Mouse (Mus musculus) gastrocnemius, adult 2 months (tissue): Measurements from ENCODE around the gene Cacna1c. TPM values are rescaled to one million over a fixed set of nuclear protein-coding genes. Genes with fewer than 3 reads are reported as not detected.

ENCODE experiments used
- DNase-seq: peaks from one replicate; pipeline ENCODE4 v3.0.0; 2022
- H3K27ac ChIP-seq: fragments of 200-600 bp; 2 replicates; pipeline ENCODE4 v1.8.1; 2022; ENCODE audit warnings: mild to moderate bottlenecking
- H3K4me3 ChIP-seq: fragments of 200-600 bp; 2 replicates; pipeline ENCODE4 v1.8.1; 2022; ENCODE audit warnings: mild to moderate bottlenecking, moderate library complexity
- CTCF ChIP-seq: fragments of 200-600 bp; IDR thresholded peaks from 2 replicates; pipeline ENCODE4 v1.8.1; 2022; ENCODE audit warnings: antibody characterized with exemption, mild to moderate bottlenecking, moderate library complexity
- intact Hi-C: fragments of 180-260 bp; cut with DNase I; formaldehyde crosslinking; loops from one replicate; pipeline ENCODE4 v1.15.1; 2025
- total RNA-seq, 2 experiments: library from RNA; stranded (reverse); gene quantifications; 2 replicates each; pipeline ENCODE4 v1.2.3; 2021

The Cacna1c gene
- total RNA-seq, 2 experiments from 2014 or later = 1.7 to 1.9 TPM

DNA sequence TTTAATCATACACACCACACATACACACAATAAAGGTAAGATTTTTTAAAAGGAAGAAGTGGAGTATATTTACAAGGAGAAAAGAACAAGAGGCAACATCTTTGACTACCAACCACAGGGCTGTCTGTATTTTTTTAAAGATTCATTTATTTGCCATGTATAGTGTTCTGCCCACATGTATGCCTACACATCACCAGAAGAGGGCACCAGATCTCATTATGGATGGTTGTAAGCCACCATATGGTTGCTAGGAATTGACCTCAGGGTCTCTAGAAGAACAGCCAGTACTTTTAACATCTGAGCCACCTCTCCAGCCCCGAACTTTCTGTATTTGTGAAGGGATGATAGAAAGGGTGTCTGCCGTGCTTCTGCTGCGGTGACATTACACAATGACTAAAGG is 79.9 kb downstream of the Cacna1c start:
- no peak overlapping the region for H3K27ac ChIP-seq
- no peak for DNase-seq
- peak; percentile 25; the same call in 1 of the 2 replicates for TF ChIP-seq CTCF
- no peak overlapping the region for H3K4me3 ChIP-seq
- intact Hi-C loops = no loop called here

DNA sequence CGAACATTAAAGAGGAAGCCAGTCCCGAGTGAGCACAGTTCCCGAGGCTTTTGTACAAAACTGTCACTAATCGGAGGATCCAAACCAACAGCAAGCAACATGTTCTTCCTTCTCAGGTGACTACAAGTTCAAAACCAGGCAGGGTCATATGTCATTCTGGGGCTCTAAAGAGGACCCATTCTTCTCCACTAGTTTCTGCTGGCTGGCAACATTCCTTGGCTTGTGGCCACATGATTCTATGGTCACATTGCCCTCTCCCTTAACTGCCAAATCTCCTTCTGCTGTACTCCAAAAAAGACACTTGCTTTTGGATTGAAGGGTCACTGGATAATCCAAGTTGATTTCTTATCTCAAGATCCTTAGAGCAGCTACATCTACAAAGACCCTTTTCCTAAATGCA is 82.9 kb downstream of the Cacna1c start:
- intact Hi-C loops = no loop called here
- H3K4me3 ChIP-seq = no peak overlapping the region
- no peak for TF ChIP-seq CTCF
- no peak overlapping the region for H3K27ac ChIP-seq
- no peak for DNase-seq

- no peak for TF ChIP-seq CTCF
- intact Hi-C loops = no loop called here
- DNase-seq = no peak
- Histone ChIP-seq H3K27ac (no peak overlapping the region), H3K4me3 (no peak overlapping the region)
These were observed 85.8 kb downstream of the Cacna1c start for GRCm38 (mm10) chr6:119110369-119110768.

- Histone ChIP-seq H3K27ac (peak overlapping the region; percentile 77), H3K4me3 (peak overlapping the region; percentile 80)
- intact Hi-C loops = loop anchor here (10.0 kb wide), 2 partner anchors 94 to 236 kb away; no protein-coding TSS in a partner anchor
- peak; percentile 58 for TF ChIP-seq CTCF
- DNase-seq = peak; percentile 79
These were observed 87.5 kb downstream of the Cacna1c start for GRCm38 (mm10) chr6:119108466-119109394.

DNA sequence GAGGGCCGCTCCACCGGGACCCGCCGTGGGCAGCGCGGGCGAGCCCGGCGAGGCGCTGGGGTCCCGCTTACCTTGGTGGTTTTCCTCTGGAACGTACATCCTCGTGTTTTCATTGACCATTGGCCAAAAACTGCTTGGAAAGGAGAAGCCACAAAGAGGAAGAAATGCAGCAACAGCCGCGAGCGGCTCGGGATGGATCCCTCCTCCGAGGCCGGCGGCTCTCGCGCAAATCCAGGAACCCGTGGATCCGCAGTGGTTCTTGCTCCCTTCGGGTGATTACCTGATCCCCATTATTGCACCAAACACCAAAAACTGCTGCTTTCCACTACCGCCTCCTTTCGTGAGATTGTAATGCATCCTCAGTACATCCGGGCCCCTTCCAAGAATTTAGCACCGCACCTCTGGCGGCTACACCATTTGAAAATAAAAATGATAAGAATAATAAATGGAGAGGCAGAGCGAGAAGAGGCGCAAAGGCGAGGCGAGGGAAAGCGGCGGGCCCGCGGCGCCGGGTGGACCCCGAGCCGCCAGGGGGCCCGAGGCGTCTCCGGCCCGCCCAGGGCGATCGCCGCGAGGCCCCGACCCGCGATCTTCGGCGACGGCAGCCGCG is 88.3 kb downstream of the Cacna1c start:
- peak overlapping the region; percentile 80 for H3K4me3 ChIP-seq
- intact Hi-C loops = loop anchor here (10.0 kb wide), 2 partner anchors 93 to 237 kb away; no protein-coding TSS in a partner anchor
- peak; percentile 33 for DNase-seq
- H3K27ac ChIP-seq = peak overlapping the region; percentile 75
- no peak for TF ChIP-seq CTCF

DNA sequence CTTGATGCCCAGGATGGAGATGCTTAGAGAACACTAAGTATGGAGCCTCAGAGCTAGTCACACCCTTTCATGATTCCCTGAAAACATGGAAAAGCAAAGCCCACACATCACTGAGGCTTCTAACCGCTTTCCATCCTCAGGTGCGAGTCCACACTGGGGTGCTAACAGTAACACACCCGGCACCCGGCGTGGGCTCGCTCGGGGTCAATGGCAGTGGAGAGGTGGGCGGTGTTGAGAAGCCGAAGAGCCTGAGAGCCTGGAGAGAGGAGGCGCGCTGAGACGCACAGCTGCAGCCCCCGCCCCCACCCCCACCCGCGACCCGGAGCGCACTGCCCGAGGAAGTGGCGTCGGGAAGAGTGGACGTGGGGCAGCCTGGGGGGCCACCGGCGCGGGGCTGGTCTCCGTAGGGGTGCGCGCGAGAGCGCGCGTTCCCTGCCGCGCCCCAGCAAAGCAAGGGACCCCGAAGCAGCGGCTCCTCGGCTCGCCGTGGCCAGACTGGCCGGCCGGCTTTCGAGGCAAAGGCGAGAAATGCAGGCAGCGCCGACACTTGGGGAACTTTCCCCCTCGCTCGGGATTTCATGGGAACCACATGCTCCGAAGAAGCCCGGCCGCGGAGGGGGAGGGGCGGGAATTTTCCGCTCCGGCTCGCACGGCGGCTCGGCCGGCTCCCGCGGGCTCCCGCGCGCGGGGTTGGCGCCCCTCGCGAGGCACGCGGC is 88.9 kb downstream of the Cacna1c start:
- DNase-seq = peak; percentile 68
- no peak for TF ChIP-seq CTCF

DNA sequence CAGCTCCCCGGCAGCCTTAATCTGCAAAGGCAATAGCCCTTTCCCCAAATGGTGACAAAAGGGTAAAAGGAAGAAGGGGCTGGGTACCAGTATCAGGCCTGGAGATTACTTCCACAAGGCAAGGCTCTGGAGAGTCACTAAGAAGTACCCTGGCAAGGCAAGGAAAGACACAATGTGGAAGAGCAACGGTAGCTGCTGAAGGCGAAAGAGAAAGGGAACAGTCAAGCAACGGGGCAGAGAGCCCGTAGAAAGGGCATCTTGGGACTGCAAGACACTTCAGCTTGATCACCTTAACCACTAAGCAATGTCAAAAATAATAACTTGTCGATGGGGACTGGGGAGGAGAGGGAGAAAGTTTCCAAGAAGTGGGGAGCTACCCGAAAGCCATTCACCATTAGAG is 89.5 kb downstream of the Cacna1c start:
- peak overlapping the region; percentile 80 for H3K4me3 ChIP-seq
- intact Hi-C loops = loop anchor here (10.0 kb wide), 2 partner anchors 92 to 238 kb away; no protein-coding TSS in a partner anchor
- no peak for TF ChIP-seq CTCF
- H3K27ac ChIP-seq = peak overlapping the region; percentile 75
- DNase-seq = no peak

More for the DNA sequence above, 88.9 kb downstream of the Cacna1c start:
- peak overlapping the region; percentile 80 for H3K4me3 ChIP-seq
- peak overlapping the region; percentile 75 for H3K27ac ChIP-seq
- intact Hi-C loops = loop anchor here (10.0 kb wide), 2 partner anchors 92 to 238 kb away; no protein-coding TSS in a partner anchor

DNA sequence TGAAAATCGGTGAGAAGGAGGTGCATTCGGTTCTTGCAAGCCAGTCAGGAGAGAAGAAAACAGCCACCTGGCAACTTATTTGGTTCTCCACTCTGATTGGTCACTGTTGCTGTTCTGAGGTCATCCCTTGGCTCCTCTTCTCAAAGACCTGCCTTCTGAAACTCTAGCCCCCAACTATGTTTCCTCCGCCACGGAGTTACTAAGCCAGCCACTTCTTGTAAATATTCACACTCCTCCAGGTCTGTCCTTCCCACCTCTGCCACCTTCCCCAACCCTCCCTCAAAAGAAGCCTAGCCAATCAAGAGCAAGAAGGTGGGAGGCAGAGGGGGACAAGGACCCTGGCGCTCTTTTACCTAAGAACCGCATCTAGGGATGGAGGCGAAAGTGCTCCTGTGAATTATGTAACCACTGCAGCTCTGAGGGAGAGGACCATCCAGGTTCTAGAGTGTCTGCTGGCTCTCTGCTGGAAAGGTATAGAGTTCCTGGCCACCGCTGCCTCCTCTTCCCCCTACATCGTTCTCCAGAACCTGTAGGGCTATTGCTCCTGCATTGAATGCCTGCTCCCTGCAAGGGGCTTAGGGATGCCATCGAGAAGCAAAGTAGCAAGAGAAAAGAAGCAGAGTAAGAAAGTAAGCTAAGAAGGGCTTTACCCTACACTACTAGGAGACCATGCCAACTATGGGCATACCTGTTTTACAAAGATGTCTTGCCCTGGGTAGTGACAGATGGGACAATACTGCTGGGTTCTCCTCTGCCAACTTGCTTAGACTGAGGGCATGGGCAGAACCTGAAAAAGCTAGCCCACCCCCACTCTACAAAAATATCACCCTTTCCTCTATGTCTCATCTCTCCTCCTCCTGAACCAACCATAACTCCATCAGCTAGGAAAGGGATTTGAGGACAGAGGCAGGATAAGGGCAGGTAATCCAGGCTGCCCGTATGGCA is 90.3 kb downstream of the Cacna1c start:
- Histone ChIP-seq H3K4me3 (peak overlapping the region; percentile 80), H3K27ac (peak overlapping the region; percentile 75)
- no peak for TF ChIP-seq CTCF
- DNase-seq = no peak
- intact Hi-C loops = loop anchor here (2.0 to 10.0 kb wide), 3 partner anchors 91 to 459 kb away; no protein-coding TSS in a partner anchor

- no peak overlapping the region for H3K27ac ChIP-seq
- peak; percentile 87 for DNase-seq
- no peak overlapping the region for H3K4me3 ChIP-seq
- intact Hi-C loops = loop anchor here (1.0 to 10.0 kb wide), 4 partner anchors 89 to 457 kb away; no protein-coding TSS in a partner anchor
- peak; percentile 91 for TF ChIP-seq CTCF
These were observed 92.0 kb downstream of the Cacna1c start for GRCm38 (mm10) chr6:119104246-119104645.

DNA sequence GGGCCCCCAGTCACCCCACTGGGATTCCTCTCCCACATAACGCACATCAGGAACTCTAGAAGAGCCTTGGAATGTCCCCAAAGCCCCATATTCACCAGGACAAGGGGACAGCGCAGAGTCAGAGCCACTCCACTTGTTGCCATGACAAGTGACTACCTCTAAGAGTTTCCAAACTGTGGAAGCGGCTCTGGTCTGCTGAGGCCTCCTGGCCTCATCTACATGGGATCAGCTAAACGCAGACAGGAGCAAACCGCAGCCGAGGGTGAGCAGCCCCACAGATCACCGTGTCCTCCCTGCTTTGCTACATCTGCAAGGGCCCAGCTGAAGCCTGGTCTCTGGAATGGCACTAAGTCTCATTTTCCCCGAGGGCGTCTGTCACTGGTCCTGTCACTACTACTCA is 93.3 kb downstream of the Cacna1c start:
- intact Hi-C loops = loop anchor here (10.0 kb wide), 2 partner anchors 88 to 242 kb away; no protein-coding TSS in a partner anchor
- no peak for DNase-seq
- peak overlapping the region; percentile 17 for H3K27ac ChIP-seq
- no peak overlapping the region for H3K4me3 ChIP-seq
- TF ChIP-seq CTCF = no peak

DNA sequence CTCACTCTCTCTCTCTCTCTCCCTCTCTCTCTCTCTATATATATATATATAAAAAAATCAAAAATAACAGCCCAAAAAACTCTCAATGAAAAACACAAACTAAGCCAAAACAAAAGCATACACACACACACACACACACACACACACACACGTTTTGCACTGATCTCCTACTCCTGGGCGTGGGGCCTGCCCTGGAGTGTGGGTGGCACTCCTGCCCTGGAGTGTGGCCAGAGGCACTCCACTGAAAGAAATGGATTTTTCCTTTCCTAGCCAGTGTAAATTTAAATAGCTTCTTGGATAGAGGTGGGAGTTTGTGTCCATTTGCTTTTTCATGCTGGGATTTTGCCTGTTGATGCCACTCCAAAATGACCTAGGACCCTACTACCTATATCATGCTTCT is 96.9 kb downstream of the Cacna1c start:
- Histone ChIP-seq H3K27ac (no peak overlapping the region), H3K4me3 (no peak overlapping the region)
- no peak for TF ChIP-seq CTCF
- no peak for DNase-seq
- intact Hi-C loops = no loop called here

DNA sequence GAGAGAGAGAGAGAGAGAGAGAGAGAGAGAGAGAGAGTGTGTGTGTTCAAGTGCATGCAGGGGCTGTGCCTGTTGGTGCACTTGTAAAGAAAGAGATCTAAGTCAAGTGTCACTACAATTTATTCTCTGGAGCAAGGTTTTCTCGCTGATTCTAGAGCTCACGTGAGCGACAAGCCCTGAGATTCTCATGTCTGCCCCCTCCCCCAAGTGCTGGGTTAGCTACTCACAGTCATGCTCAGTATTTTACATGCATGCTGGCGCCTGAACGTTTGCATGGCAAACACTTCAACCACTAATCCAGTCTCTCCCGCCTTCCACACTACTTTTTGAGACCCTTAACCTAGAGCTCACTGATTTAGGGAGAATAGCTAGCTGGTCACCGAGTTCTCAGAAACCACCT is 99.7 kb downstream of the Cacna1c start:
- no peak for DNase-seq
- no peak overlapping the region for H3K4me3 ChIP-seq
- intact Hi-C loops = no loop called here
- no peak for TF ChIP-seq CTCF
- H3K27ac ChIP-seq = no peak overlapping the region
